Mouse (Mus musculus) heart, postnatal 0 days (tissue): ENCODE measurements at regions not wholly inside any gene's neighbourhood (a gene's known extent, or its start where the extent isn't known, plus 50 kb on each side); places are given as distances from the start of the nearest gene placed in this dataset.

Experiments
- CTCF ChIP-seq: IDR thresholded peaks from 2 replicates; pipeline ENCODE4 v1.5.1; 2016; ENCODE audit warnings: antibody characterized with exemption, control low read depth, low read depth
- EP300 ChIP-seq: IDR thresholded peaks from 2 replicates; pipeline ENCODE4 v1.6.1; 2016; ENCODE audit warnings: antibody characterized with exemption, low read depth

GRCm38 (mm10) chr6:6356967-6357366 lies 140.0 kb upstream of the Slc25a13 start:
- TF ChIP-seq CTCF (no peak), EP300 (no peak)
